8 mouse cellular contexts compared by ENCODE assay signal in genomic region chr7:88278628-88279196, GRCm38 (mm10). TPM values are rescaled to one million over a fixed set of nuclear protein-coding genes. Genes with fewer than 3 reads are reported as not detected.
DNase-seq lines count a peak whose midpoint lies in the region; TF ChIP-seq lines count a peak whose summit lies in the region.

No protein-coding gene starts in this region.

- TF ChIP-seq POLR2A in heart, adult 2 months (IDR thresholded peaks at IDR 0.05; ENCODE audit: insufficient read depth, low read depth, low read length): no peak

- 27% methylated on average over 8 of the region's 8 CpGs for WGBS in heart, adult 2 months
- WGBS in hindbrain, embryonic 10.5 days: 63% methylated on average over 8 of the region's 8 CpGs
- 6% methylated on average over 8 of the region's 8 CpGs for WGBS in macrophage (ENCODE audit: missing documents)

- H3K4me3 ChIP-seq in heart, adult 2 months: peak overlapping the region; percentile 63
- peak overlapping the region; percentile 62; the same call in 1 of the 2 replicates for H3K4me3 ChIP-seq in hindbrain, embryonic 10.5 days
- H3K4me3 ChIP-seq in macrophage (ENCODE audit: inconsistent target): peak overlapping the region; percentile 89

- TF ChIP-seq CTCF in heart, adult 2 months (IDR thresholded peaks at IDR 0.05): no peak

- H3K27me3 ChIP-seq in heart, adult 2 months (ENCODE audit: control insufficient read depth, insufficient read depth, low read length): no peaks in the 10 kb centered on the region
- H3K27me3 ChIP-seq in hindbrain, embryonic 10.5 days (ENCODE audit: insufficient read depth, poor library complexity, severe bottlenecking): 0 out of 2 replicates have a peak, but pooled peaks cover 6% of the 10 kb centered on the region

- H3K36me3 ChIP-seq in heart, adult 2 months (ENCODE audit: control insufficient read depth, insufficient read depth, low read length): peaks cover 1% of the 10 kb centered on the region; the same call in 1 of the 2 replicates
- no peaks in the 10 kb centered on the region for H3K36me3 ChIP-seq in hindbrain, embryonic 10.5 days
- H3K36me3 ChIP-seq in macrophage (ENCODE audit: inconsistent target): peaks cover 11% of the 10 kb centered on the region; the same call in 1 of the 2 replicates

- peak overlapping the region; percentile 75 for H3K27ac ChIP-seq in heart, adult 2 months
- no peak overlapping the region for H3K27ac ChIP-seq in hindbrain, embryonic 10.5 days
- peak overlapping the region; percentile 97 for H3K27ac ChIP-seq in macrophage

- no peak for DNase-seq in heart, adult 2 months
- no peak for DNase-seq in heart, postnatal 10 days
- DNase-seq in CD4-positive helper T cell, adult 2 months (ENCODE audit: low read depth, low spot score): peak; percentile 11
- no peak for DNase-seq in hindbrain, embryonic 10.5 days (ENCODE audit: low spot score)
- DNase-seq in ovary, postnatal 10 days (ENCODE audit: low spot score): no peak
- no peak for DNase-seq in adrenal gland, adult 2 months
- no peak for DNase-seq in natural killer cell, adult 2 months (ENCODE audit: low spot score in 2 of 2)

- intact Hi-C loops in heart, adult 2 months (cut with DNase I): no loop called here
- intact Hi-C loops in heart, postnatal 10 days (cut with DNase I): no loop called here

- no peak for TF ChIP-seq EP300 in heart, adult 2 months (IDR thresholded peaks at IDR 0.05; ENCODE audit: insufficient read depth, low read depth, low read length)

- H3K79me2 ChIP-seq in heart, adult 2 months (replicated peaks; ENCODE audit: control insufficient read depth, insufficient read depth, low read length): no peaks in the 10 kb centered on the region
- H3K79me2 ChIP-seq in macrophage (ENCODE audit: inconsistent target): peaks cover 60% of the 10 kb centered on the region

- peaks cover 2% of the 10 kb centered on the region for H3K4me1 ChIP-seq in heart, adult 2 months (ENCODE audit: control insufficient read depth, insufficient read depth, low read length)
- H3K4me1 ChIP-seq in hindbrain, embryonic 10.5 days (replicated peaks): peaks cover 13% of the 10 kb centered on the region; the same call in 1 of the 2 replicates

- H3K9ac ChIP-seq in heart, adult 2 months (ENCODE audit: low read depth, low read length): no peak overlapping the region

- H3K9me3 ChIP-seq in hindbrain, embryonic 10.5 days: no peaks in the 10 kb centered on the region

RNA-seq across cellular contexts. Expression of gene Ctsc, which starts 0.8 kb away (rescaled TPM):
- total RNA-seq in heart, adult 2 months (2021): 10 to 100 TPM; 27.5 to 38.5 TPM
- 14.2 and 20.4 TPM in 2 replicates for polyA plus RNA-seq in heart, adult 2 months (2012; rRNA removed)
- 10 to 100 TPM; 25.9 to 27.9 TPM for total RNA-seq in heart, postnatal 10 days (2021)
- 22.1 and 22.2 TPM in 2 replicates for polyA plus RNA-seq in hindbrain, embryonic 10.5 days (2016; fragmentation: Nextera tagmentation; extraction: Ambion mirVana)
- total RNA-seq in macrophage (2018; cell fraction: chromatin; rRNA removed): 1,000 to 10,000 TPM in 15 of 26 experiments, 100 to 1,000 TPM in 11; 204 to 3,293 (median 1,443) TPM
- total RNA-seq in macrophage (2018; cell fraction: cytosol; rRNA removed): 100 to 1,000 TPM; 176 to 809 (median 573) TPM
- total RNA-seq in macrophage (2018; cell fraction: nucleus; rRNA removed): 1,000 to 10,000 TPM in 19 of 26 experiments, 100 to 1,000 TPM in 7; 337 to 2,941 (median 1,455) TPM
- 237 to 366 TPM (median 330 TPM) in 3 replicates for polyA plus RNA-seq in macrophage (2018)
- total RNA-seq in adrenal gland, adult 2 months (2021): 10 to 100 TPM; 30.4 to 36.4 TPM
- polyA plus RNA-seq in adrenal gland, adult 2 months (2012; rRNA removed): 45.6 and 63.0 TPM in 2 replicates
